Mouse (Mus musculus): ENCODE measurements around the gene Eps15l1.

Eps15l1 gene
- long read RNA-seq, experiment 1, partial matches to known transcripts = 1 of 17 reads
- long read RNA-seq, experiment 1, other reads (novel, unspliced or antisense) = 12 of 17 reads
- long read RNA-seq, experiment 2, partial matches to known transcripts = 2 of 11 reads
- long read RNA-seq, experiment 2, other reads (novel, unspliced or antisense) = 7 of 11 reads

- intact Hi-C loops (cut with DNase I) = no loop called here
Observed at GRCm38 (mm10) chr8:72421362-72422335, at the start of gene Eps15l1. TSS of gene Eps15l1 (minus strand) at chr8:72421460.

GRCm38 (mm10) chr8:72470684-72471083 is 49.4 kb upstream of the Eps15l1 start:
- intact Hi-C loops (cut with DNase I) = no loop called here

- intact Hi-C loops (cut with DNase I) = no loop called here
Observed at GRCm38 (mm10) chr8:72469984-72470383, 48.7 kb upstream of the Eps15l1 start.

- intact Hi-C loops (cut with DNase I) = no loop called here
Observed at GRCm38 (mm10) chr8:72469243-72469642, 48.0 kb upstream of the Eps15l1 start.

GRCm38 (mm10) chr8:72464211-72464610 is 43.0 kb upstream of the Eps15l1 start:
- intact Hi-C loops (cut with DNase I) = no loop called here

GRCm38 (mm10) chr8:72459881-72460533 is 38.7 kb upstream of the Eps15l1 start:
- intact Hi-C loops (cut with DNase I) = no loop called here

- intact Hi-C loops (cut with DNase I) = no loop called here
Observed at GRCm38 (mm10) chr8:72458457-72458856, 37.2 kb upstream of the Eps15l1 start.

GRCm38 (mm10) chr8:72457806-72458205 is 36.5 kb upstream of the Eps15l1 start:
- intact Hi-C loops (cut with DNase I) = no loop called here

GRCm38 (mm10) chr8:72455317-72455716 is 34.1 kb upstream of the Eps15l1 start:
- intact Hi-C loops (cut with DNase I) = no loop called here

GRCm38 (mm10) chr8:72453904-72454303 is 32.6 kb upstream of the Eps15l1 start:
- intact Hi-C loops (cut with DNase I) = no loop called here

GRCm38 (mm10) chr8:72451516-72451915 is 30.3 kb upstream of the Eps15l1 start:
- intact Hi-C loops (cut with DNase I) = no loop called here

GRCm38 (mm10) chr8:72445071-72445470 is 23.8 kb upstream of the Eps15l1 start:
- intact Hi-C loops (cut with DNase I) = no loop called here

GRCm38 (mm10) chr8:72443994-72444350 is 22.7 kb upstream of the Eps15l1 start:
- intact Hi-C loops (cut with DNase I) = no loop called here

GRCm38 (mm10) chr8:72443338-72443993 is 22.2 kb upstream of the Eps15l1 start, which contains the start of the genes Calr3 and 1700030K09Rik:
TSS of gene Calr3 (minus strand) at chr8:72443870.
TSS of gene 1700030K09Rik (plus strand) at chr8:72443880.
- intact Hi-C loops (cut with DNase I) = no loop called here

- intact Hi-C loops (cut with DNase I) = no loop called here
Observed at GRCm38 (mm10) chr8:72438248-72439015, 17.2 kb upstream of the Eps15l1 start.

GRCm38 (mm10) chr8:72434952-72435351 is 13.7 kb upstream of the Eps15l1 start:
- intact Hi-C loops (cut with DNase I) = no loop called here

GRCm38 (mm10) chr8:72429676-72430075 is 8.4 kb upstream of the Eps15l1 start:
- intact Hi-C loops (cut with DNase I) = no loop called here

- intact Hi-C loops (cut with DNase I) = no loop called here
Observed at GRCm38 (mm10) chr8:72422926-72423325, 1.7 kb upstream of the Eps15l1 start.

- intact Hi-C loops (cut with DNase I) = no loop called here
Observed at GRCm38 (mm10) chr8:72420571-72421361, 494 bp downstream of the Eps15l1 start.

- intact Hi-C loops (cut with DNase I) = no loop called here
Observed at GRCm38 (mm10) chr8:72418073-72418472, 3.2 kb downstream of the Eps15l1 start.
